Mouse (Mus musculus) gastrocnemius, postnatal 25 days (tissue): ENCODE data around the gene Prepl. TPM values are rescaled to one million over a fixed set of nuclear protein-coding genes. Genes with fewer than 3 reads are reported as not detected.

Source experiments
- DNase-seq: peaks from one replicate; pipeline ENCODE4 v3.0.0; 2022
- total RNA-seq, 2 experiments: library from RNA; stranded (reverse); gene quantifications; 1 replicate in 1 of 2; 2 replicates in 1 of 2; pipeline ENCODE4 v1.2.3; 2021

Gene Prepl
- total RNA-seq, 2 experiments from 2014 or later: 35.7 to 38.1 TPM

- DNase-seq: peak; percentile 7
Measured at GRCm38 (mm10) chr17:85023247-85024167, 66.5 kb downstream of the Prepl start.

- no peak for DNase-seq
Measured at GRCm38 (mm10) chr17:85020343-85020742, 69.7 kb downstream of the Prepl start.

- DNase-seq: no peak
Measured at GRCm38 (mm10) chr17:85018794-85019193, 71.2 kb downstream of the Prepl start.

GRCm38 (mm10) chr17:85018344-85018743, 71.7 kb downstream of the Prepl start:
- no peak for DNase-seq

- DNase-seq: no peak
Measured at GRCm38 (mm10) chr17:85014632-85015031, 75.4 kb downstream of the Prepl start.

- DNase-seq: no peak
Measured at GRCm38 (mm10) chr17:85013485-85013884, 76.6 kb downstream of the Prepl start.

Other genes starting within 250 kb of the Prepl start
- gene Ppm1b, start 133.5 kb downstream of the Prepl start, total RNA-seq: 100 to 1,000 TPM; 148 to 174 TPM
- under 1 TPM in 1 of 2 experiments, not detected in 1; 0.16 TPM for gene Slc3a1, start 61.9 kb downstream of the Prepl start, total RNA-seq
- 1 to 10 TPM; 1.3 to 1.4 TPM for gene Camkmt, start 311 bp upstream of the Prepl start, total RNA-seq